Mouse (Mus musculus) cortical plate, adult 2 months (tissue): ENCODE results near the gene Pax5. TPM values are rescaled to one million over a fixed set of nuclear protein-coding genes. Genes with fewer than 3 reads are reported as not detected.

Experiments
- H3K27ac ChIP-seq: fragments of 200-500 bp; 2 replicates; pipeline ENCODE4 v1.5.1; 2012; ENCODE audit warnings: low read length, control low read depth, inconsistent platforms; ENCODE audit not compliant: insufficient read depth
- H3K4me1 ChIP-seq: fragments of 200-500 bp; 2 replicates; pipeline ENCODE4 v1.6.1; 2011; ENCODE audit warnings: low read length; ENCODE audit not compliant: control insufficient read depth, insufficient read depth
- H3K4me3 ChIP-seq: fragments of 200-500 bp; 2 replicates; pipeline ENCODE4 v1.5.1; 2011; ENCODE audit warnings: mild to moderate bottlenecking, low read length, control low read depth; ENCODE audit not compliant: insufficient read depth
- CTCF ChIP-seq: fragments of 200-500 bp; IDR thresholded peaks from 2 replicates; pipeline ENCODE4 v1.5.1; 2011; ENCODE audit warnings: mild to moderate bottlenecking, control low read depth, low read length; ENCODE audit not compliant: insufficient read depth; ENCODE audit errors: extremely low read depth
- POLR2A ChIP-seq: fragments of 200-500 bp; IDR thresholded peaks from 2 replicates; pipeline ENCODE4 v1.6.1; 2011; ENCODE audit warnings: mild to moderate bottlenecking, low read length, control low read depth; ENCODE audit not compliant: insufficient read depth; ENCODE audit errors: extremely low read depth
- polyA plus RNA-seq: library from polyadenylated mRNA; depleted of rRNA; stranded (reverse); fragments of >200 nt; gene quantifications from 2 replicates; pipeline ENCODE4 v1.2.3, GENCODE M21; 2012

The Pax5 gene
- polyA plus RNA-seq, 1 experiment = 0.06 TPM

GRCm38 (mm10) chr4:44507861-44508260 lies 202.4 kb downstream of the Pax5 start:
- no peak overlapping the region for H3K27ac ChIP-seq
- H3K4me1 ChIP-seq = no peaks in the 10 kb centered on the region
- H3K4me3 ChIP-seq = no peak overlapping the region
- TF ChIP-seq CTCF = no peak
- no peak for TF ChIP-seq POLR2A

- Histone ChIP-seq H3K27ac (no peak overlapping the region), H3K4me3 (no peak overlapping the region), H3K4me1 (no peaks in the 10 kb centered on the region)
- no peak for TF ChIP-seq POLR2A
- TF ChIP-seq CTCF = no peak
Observed at GRCm38 (mm10) chr4:44504998-44505397, 205.3 kb downstream of the Pax5 start.

- no peaks in the 10 kb centered on the region for H3K4me1 ChIP-seq
- H3K4me3 ChIP-seq = no peak overlapping the region
- no peak for TF ChIP-seq CTCF
- TF ChIP-seq POLR2A = no peak
- H3K27ac ChIP-seq = no peak overlapping the region
Observed at GRCm38 (mm10) chr4:44502196-44502867, 208.0 kb downstream of the Pax5 start.

- H3K4me3 ChIP-seq = no peak overlapping the region
- no peak for TF ChIP-seq CTCF
- TF ChIP-seq POLR2A = no peak
- H3K4me1 ChIP-seq = no peaks in the 10 kb centered on the region
- no peak overlapping the region for H3K27ac ChIP-seq
Observed at GRCm38 (mm10) chr4:44498156-44498555, 212.1 kb downstream of the Pax5 start.

GRCm38 (mm10) chr4:44495836-44496235 lies 214.5 kb downstream of the Pax5 start:
- H3K4me1 ChIP-seq = no peaks in the 10 kb centered on the region
- H3K4me3 ChIP-seq = no peak overlapping the region
- H3K27ac ChIP-seq = no peak overlapping the region
- TF ChIP-seq POLR2A (no peak), CTCF (no peak)

- Histone ChIP-seq H3K27ac (no peak overlapping the region), H3K4me3 (no peak overlapping the region), H3K4me1 (no peaks in the 10 kb centered on the region)
- TF ChIP-seq CTCF = no peak
- TF ChIP-seq POLR2A = no peak
Observed at GRCm38 (mm10) chr4:44493756-44494155, 216.5 kb downstream of the Pax5 start.

GRCm38 (mm10) chr4:44490872-44491271 lies 219.4 kb downstream of the Pax5 start:
- Histone ChIP-seq H3K27ac (no peak overlapping the region), H3K4me3 (no peak overlapping the region), H3K4me1 (no peaks in the 10 kb centered on the region)
- TF ChIP-seq POLR2A (no peak), CTCF (no peak)

GRCm38 (mm10) chr4:44488702-44489101 lies 221.6 kb downstream of the Pax5 start:
- Histone ChIP-seq H3K27ac (no peak overlapping the region), H3K4me3 (no peak overlapping the region), H3K4me1 (no peaks in the 10 kb centered on the region)
- TF ChIP-seq CTCF (no peak), POLR2A (no peak)

- no peak overlapping the region for H3K27ac ChIP-seq
- H3K4me1 ChIP-seq = no peaks in the 10 kb centered on the region
- TF ChIP-seq CTCF (no peak), POLR2A (no peak)
- H3K4me3 ChIP-seq = no peak overlapping the region
Observed at GRCm38 (mm10) chr4:44488219-44488618, 222.1 kb downstream of the Pax5 start.

GRCm38 (mm10) chr4:44482851-44483250 lies 227.4 kb downstream of the Pax5 start:
- TF ChIP-seq POLR2A (no peak), CTCF (no peak)
- Histone ChIP-seq H3K4me1 (no peaks in the 10 kb centered on the region), H3K4me3 (no peak overlapping the region), H3K27ac (no peak overlapping the region)
